Mouse (Mus musculus): ENCODE data around the gene Gm45785. TPM values are rescaled to one million over a fixed set of nuclear protein-coding genes. Genes with fewer than 3 reads are reported as not detected.

Gene Gm45785
- polyA plus RNA-seq, 1 experiment = not detected

DNA sequence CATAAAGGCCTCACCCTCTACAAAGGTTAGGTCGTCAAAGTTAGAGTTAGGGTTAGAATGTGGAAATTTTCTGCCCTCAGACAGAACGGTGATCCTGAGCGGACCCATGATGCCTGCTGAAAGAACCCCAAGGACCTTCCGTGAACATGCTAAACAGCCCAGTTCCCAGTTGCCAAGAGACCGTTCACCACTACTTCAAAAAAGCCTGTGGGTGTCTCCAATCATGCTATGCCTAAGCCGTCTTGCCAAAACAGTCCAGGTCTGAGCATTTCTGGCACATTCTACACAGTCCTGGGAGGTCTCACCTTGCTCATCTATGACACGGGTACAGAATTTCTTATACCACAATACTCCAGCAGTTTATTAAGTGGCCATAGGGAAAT is 68.1 kb downstream of the Gm45785 start:
- Histone ChIP-seq H3K27me3 (replicated peaks; ENCODE audit: control insufficient read depth, insufficient read depth, low read length) (no peaks in the 10 kb centered on the region), H3K4me3 (ENCODE audit: insufficient read depth, low read depth, low read length) (no peak overlapping the region), H3K4me1 (ENCODE audit: control insufficient read depth, insufficient read depth, low read length) (no peaks in the 10 kb centered on the region), H3K36me3 (ENCODE audit: control insufficient read depth, insufficient read depth, low read length) (no peaks in the 10 kb centered on the region), H3K27ac (ENCODE audit: insufficient read depth, low read depth, low read length) (no peak overlapping the region)
- WGBS = 89% methylated on average over 7 of the region's 7 CpGs
- DNase-seq = no peak
- no peak for TF ChIP-seq POLR2A (IDR thresholded peaks at IDR 0.05; ENCODE audit: low read depth, low read length)
- no peak for TF ChIP-seq CTCF (conservative IDR thresholded peaks at IDR 0.05; ENCODE audit: insufficient read depth, insufficient read length, low read depth, low read length)

GRCm38 (mm10) chr7:140787406-140788052 is 68.6 kb downstream of the Gm45785 start, which contains the start of gene Syce1:
Gene Syce1 (minus strand): TSS chr7:140787852.
- H3K27ac ChIP-seq (ENCODE audit: insufficient read depth, low read depth, low read length) = no peak within 1 kb of the TSS
- H3K27me3 ChIP-seq (replicated peaks; ENCODE audit: control insufficient read depth, insufficient read depth, low read length) = no peaks in the 10 kb centered on the region
- no peak for DNase-seq
- TF ChIP-seq CTCF (conservative IDR thresholded peaks at IDR 0.05; ENCODE audit: insufficient read depth, insufficient read length, low read depth, low read length) (no peak), POLR2A (IDR thresholded peaks at IDR 0.05; ENCODE audit: low read depth, low read length) (no peak)
- no peaks in the 10 kb centered on the region for H3K36me3 ChIP-seq (ENCODE audit: control insufficient read depth, insufficient read depth, low read length)
- 87% methylated on average over 33 of the region's 33 CpGs for WGBS
- no peaks in the 10 kb centered on the region for H3K4me1 ChIP-seq (ENCODE audit: control insufficient read depth, insufficient read depth, low read length)
- H3K4me3 ChIP-seq (ENCODE audit: insufficient read depth, low read depth, low read length) = no peak within 1 kb of the TSS

DNA sequence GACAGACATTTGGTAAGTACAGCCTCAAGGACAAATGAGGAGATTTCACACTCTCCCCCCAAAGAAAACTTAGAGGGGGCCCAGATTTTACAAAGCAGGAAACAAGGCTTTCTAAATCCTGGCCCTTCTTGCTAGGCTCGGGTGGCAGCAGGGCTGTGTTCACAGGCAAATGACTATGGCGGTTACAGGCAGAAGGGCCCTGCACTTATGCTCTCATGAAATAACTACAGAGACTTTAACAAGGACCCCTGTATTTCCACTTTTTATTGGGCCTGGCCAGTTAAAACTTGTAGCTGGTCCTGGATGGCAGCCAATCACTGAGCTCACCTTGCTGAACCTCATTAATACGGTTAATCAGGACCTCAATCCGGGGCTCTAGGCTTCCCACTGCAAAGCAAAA is 75.6 kb downstream of the Gm45785 start:
- no peak for TF ChIP-seq POLR2A (IDR thresholded peaks at IDR 0.05; ENCODE audit: low read depth, low read length)
- no peak for TF ChIP-seq CTCF (conservative IDR thresholded peaks at IDR 0.05; ENCODE audit: insufficient read depth, insufficient read length, low read depth, low read length)
- 68% methylated on average over 4 of the region's 4 CpGs for WGBS

More for the DNA sequence above, 75.6 kb downstream of the Gm45785 start:
- H3K27ac ChIP-seq (ENCODE audit: insufficient read depth, low read depth, low read length) = no peak overlapping the region
- no peaks in the 10 kb centered on the region for H3K4me1 ChIP-seq (ENCODE audit: control insufficient read depth, insufficient read depth, low read length)
- no peaks in the 10 kb centered on the region for H3K36me3 ChIP-seq (ENCODE audit: control insufficient read depth, insufficient read depth, low read length)
- DNase-seq = no peak
- no peak overlapping the region for H3K4me3 ChIP-seq (ENCODE audit: insufficient read depth, low read depth, low read length)
- H3K27me3 ChIP-seq (replicated peaks; ENCODE audit: control insufficient read depth, insufficient read depth, low read length) = no peaks in the 10 kb centered on the region

Other genes with a start within 250 kb of the Gm45785 start
- not detected in 2 replicates for gene Olfr61, start 227.4 kb downstream of the Gm45785 start, polyA plus RNA-seq (2012; rRNA removed)
- not detected in 2 replicates for gene Olfr53, start 209.9 kb downstream of the Gm45785 start, polyA plus RNA-seq (2012; rRNA removed)
- gene Olfr539, start 196.4 kb downstream of the Gm45785 start, polyA plus RNA-seq (2012; rRNA removed) = not detected in 2 replicates
- gene Olfr45, start 174.4 kb downstream of the Gm45785 start, polyA plus RNA-seq (2012; rRNA removed) = not detected in 2 replicates
- not detected in 2 replicates for gene Olfr541, start 159.1 kb downstream of the Gm45785 start, polyA plus RNA-seq (2012; rRNA removed)
- 78.0 and 92.8 TPM in 2 replicates for gene Cyp2e1, start 92.6 kb downstream of the Gm45785 start, polyA plus RNA-seq (2012; rRNA removed)
- gene Syce1, start 68.5 kb downstream of the Gm45785 start, polyA plus RNA-seq (2012; rRNA removed) = 0.05 and 0.10 TPM in 2 replicates
- 0.33 and 1.0 TPM in 2 replicates for gene Zfp941, start 34.2 kb downstream of the Gm45785 start, polyA plus RNA-seq (2012; rRNA removed)
- gene Urah, start 21.3 kb downstream of the Gm45785 start, polyA plus RNA-seq (2012; rRNA removed) = 7.4 and 9.3 TPM in 2 replicates
- gene Scgb1c1, start 10.8 kb downstream of the Gm45785 start, polyA plus RNA-seq (2012; rRNA removed) = 20.6 and 20.8 TPM in 2 replicates
- gene Odf3, start 8.5 kb downstream of the Gm45785 start, polyA plus RNA-seq (2012; rRNA removed) = 0.06 and 0.27 TPM in 2 replicates
- gene Ric8a, start 626 bp upstream of the Gm45785 start, polyA plus RNA-seq (2012; rRNA removed) = 53.1 and 63.8 TPM in 2 replicates
- gene Bet1l, start 1.2 kb upstream of the Gm45785 start, polyA plus RNA-seq (2012; rRNA removed) = 25.4 and 26.3 TPM in 2 replicates
- 66.8 and 75.2 TPM in 2 replicates for gene Psmd13, start 25.6 kb upstream of the Gm45785 start, polyA plus RNA-seq (2012; rRNA removed)
- gene Sirt3, start 26.0 kb upstream of the Gm45785 start, polyA plus RNA-seq (2012; rRNA removed) = 155 and 168 TPM in 2 replicates
- gene Cox8b, start 44.1 kb upstream of the Gm45785 start, polyA plus RNA-seq (2012; rRNA removed) = 111 and 188 TPM in 2 replicates
- 56.6 and 70.7 TPM in 2 replicates for gene Nlrp6, start 64.6 kb upstream of the Gm45785 start, polyA plus RNA-seq (2012; rRNA removed)
- 58.0 and 71.2 TPM in 2 replicates for gene Pgghg, start 85.1 kb upstream of the Gm45785 start, polyA plus RNA-seq (2012; rRNA removed)
- gene Ifitm5, start 94.0 kb upstream of the Gm45785 start, polyA plus RNA-seq (2012; rRNA removed) = 0.87 and 1.4 TPM in 2 replicates
- gene Gm45717, start 99.6 kb upstream of the Gm45785 start, polyA plus RNA-seq (2012; rRNA removed) = 0.27 TPM in 1 of 2 replicates, not detected in the other
- gene Ifitm2, start 99.7 kb upstream of the Gm45785 start, polyA plus RNA-seq (2012; rRNA removed) = 642 and 737 TPM in 2 replicates
- gene Ifitm1, start 110.9 kb upstream of the Gm45785 start, polyA plus RNA-seq (2012; rRNA removed) = 125 and 135 TPM in 2 replicates
- 259 and 313 TPM in 2 replicates for gene Ifitm3, start 154.4 kb upstream of the Gm45785 start, polyA plus RNA-seq (2012; rRNA removed)
- 1.6 and 2.3 TPM in 2 replicates for gene Ifitm6, start 161.6 kb upstream of the Gm45785 start, polyA plus RNA-seq (2012; rRNA removed)
- gene Gm17387, start 172.8 kb upstream of the Gm45785 start, polyA plus RNA-seq (2012; rRNA removed) = not detected in 2 replicates
- 0.16 and 0.44 TPM in 2 replicates for gene B4galnt4, start 204.8 kb upstream of the Gm45785 start, polyA plus RNA-seq (2012; rRNA removed)
- gene Pkp3, start 221.9 kb upstream of the Gm45785 start, polyA plus RNA-seq (2012; rRNA removed) = 17.0 and 19.8 TPM in 2 replicates
- 102 and 110 TPM in 2 replicates for gene Sigirr, start 244.2 kb upstream of the Gm45785 start, polyA plus RNA-seq (2012; rRNA removed)

All from kidney, adult 2 months (tissue).